Mouse (Mus musculus): Measurements from ENCODE around the gene Ptn. TPM values are rescaled to one million over a fixed set of nuclear protein-coding genes. Genes with fewer than 3 reads are reported as not detected.
A peak's percentile ranks its signal among the peaks of the same experiment; 100 is the strongest.

Ptn gene
- polyA plus RNA-seq (2015; fragmentation: Nextera tagmentation; extraction: Ambion mirVana): 362 and 367 TPM in 2 replicates

- Histone ChIP-seq H3K4me3 (replicated peaks) (peak within 1 kb of the TSS; percentile 65), H3K9me3 (replicated peaks) (no peaks in the 10 kb centered on the region), H3K36me3 (peaks cover 9% of the 10 kb centered on the region; the same call in 1 of the 2 replicates), H3K9ac (peak within 1 kb of the TSS; percentile 76), H3K4me2 (peak within 1 kb of the TSS; percentile 82), H3K27me3 (no peaks in the 10 kb centered on the region), H3K27ac (peak within 1 kb of the TSS; percentile 92), H3K4me1 (peaks cover 19% of the 10 kb centered on the region)
- WGBS: 2% methylated on average over 15 of the region's 15 CpGs
- ATAC-seq (replicated peaks; ENCODE audit: low FRiP score): peak; percentile 91
Observed at GRCm38 (mm10) chr6:36809747-36810285, at the start of gene Ptn. Gene Ptn (minus strand): TSS chr6:36810220.

- no peak for ATAC-seq (replicated peaks; ENCODE audit: low FRiP score)
- Histone ChIP-seq H3K36me3 (no peaks in the 10 kb centered on the region), H3K27me3 (no peaks in the 10 kb centered on the region), H3K4me1 (0 out of 2 replicates have a peak, but pooled peaks cover 3% of the 10 kb centered on the region), H3K4me2 (no peak overlapping the region), H3K27ac (peak overlapping the region; percentile 29; the same call in 1 of the 2 replicates), H3K9me3 (replicated peaks) (no peaks in the 10 kb centered on the region), H3K4me3 (replicated peaks) (no peak overlapping the region), H3K9ac (no peak overlapping the region)
- WGBS: 84% methylated on average over 3 of the region's 3 CpGs
Observed at GRCm38 (mm10) chr6:36858258-36859041, 48.4 kb upstream of the Ptn start.

- Histone ChIP-seq H3K4me1 (0 out of 2 replicates have a peak, but pooled peaks cover 3% of the 10 kb centered on the region), H3K27ac (no peak overlapping the region), H3K36me3 (no peaks in the 10 kb centered on the region), H3K4me2 (no peak overlapping the region), H3K9me3 (replicated peaks) (no peaks in the 10 kb centered on the region), H3K4me3 (replicated peaks) (no peak overlapping the region), H3K27me3 (no peaks in the 10 kb centered on the region), H3K9ac (no peak overlapping the region)
- WGBS: 54% methylated on average over 6 of the region's 6 CpGs
- ATAC-seq (replicated peaks; ENCODE audit: low FRiP score): no peak
Observed at GRCm38 (mm10) chr6:36857627-36858257, 47.7 kb upstream of the Ptn start.

- 71% methylated on average over 7 of the region's 7 CpGs for WGBS
Observed at GRCm38 (mm10) chr6:36850422-36851129, 40.6 kb upstream of the Ptn start.

GRCm38 (mm10) chr6:36845288-36845687 lies 35.3 kb upstream of the Ptn start:
- Histone ChIP-seq H3K9ac (no peak overlapping the region), H3K9me3 (replicated peaks) (no peaks in the 10 kb centered on the region), H3K27ac (no peak overlapping the region), H3K4me1 (peaks cover 9% of the 10 kb centered on the region), H3K4me3 (replicated peaks) (no peak overlapping the region), H3K36me3 (no peaks in the 10 kb centered on the region), H3K4me2 (no peak overlapping the region), H3K27me3 (no peaks in the 10 kb centered on the region)
- no peak for ATAC-seq (replicated peaks; ENCODE audit: low FRiP score)
- WGBS: 81% methylated on average over 1 of the region's 1 CpGs

More at GRCm38 (mm10) chr6:36850422-36851129, 40.6 kb upstream of the Ptn start:
- Histone ChIP-seq H3K36me3 (no peaks in the 10 kb centered on the region), H3K4me2 (no peak overlapping the region), H3K9me3 (replicated peaks) (no peaks in the 10 kb centered on the region), H3K27ac (no peak overlapping the region), H3K4me3 (replicated peaks) (no peak overlapping the region), H3K4me1 (0 out of 2 replicates have a peak, but pooled peaks cover 2% of the 10 kb centered on the region), H3K27me3 (no peaks in the 10 kb centered on the region), H3K9ac (no peak overlapping the region)
- no peak for ATAC-seq (replicated peaks; ENCODE audit: low FRiP score)

GRCm38 (mm10) chr6:36844258-36844657 lies 34.2 kb upstream of the Ptn start:
- Histone ChIP-seq H3K4me1 (peaks cover 9% of the 10 kb centered on the region), H3K9ac (no peak overlapping the region), H3K27me3 (no peaks in the 10 kb centered on the region), H3K36me3 (no peaks in the 10 kb centered on the region), H3K27ac (no peak overlapping the region), H3K4me2 (no peak overlapping the region), H3K4me3 (replicated peaks) (no peak overlapping the region), H3K9me3 (replicated peaks) (no peaks in the 10 kb centered on the region)
- WGBS: 73% methylated on average over 6 of the region's 6 CpGs
- no peak for ATAC-seq (replicated peaks; ENCODE audit: low FRiP score)

- Histone ChIP-seq H3K4me1 (peaks cover 9% of the 10 kb centered on the region), H3K4me3 (replicated peaks) (no peak overlapping the region), H3K4me2 (no peak overlapping the region), H3K36me3 (no peaks in the 10 kb centered on the region), H3K27me3 (no peaks in the 10 kb centered on the region), H3K9ac (no peak overlapping the region), H3K27ac (no peak overlapping the region), H3K9me3 (replicated peaks) (no peaks in the 10 kb centered on the region)
- no peak for ATAC-seq (replicated peaks; ENCODE audit: low FRiP score)
- 66% methylated on average over 3 of the region's 3 CpGs for WGBS
Observed at GRCm38 (mm10) chr6:36843031-36843488, 33.0 kb upstream of the Ptn start.

GRCm38 (mm10) chr6:36842101-36842922 lies 32.3 kb upstream of the Ptn start:
- peak; percentile 76 for ATAC-seq (replicated peaks; ENCODE audit: low FRiP score)
- WGBS: 54% methylated on average over 5 of the region's 5 CpGs
- no peaks in the 10 kb centered on the region for H3K27me3 ChIP-seq
- no peaks in the 10 kb centered on the region for H3K36me3 ChIP-seq
- H3K9ac ChIP-seq: no peak overlapping the region
- H3K4me1 ChIP-seq: peaks cover 9% of the 10 kb centered on the region
- H3K4me3 ChIP-seq (replicated peaks): no peak overlapping the region
- H3K9me3 ChIP-seq (replicated peaks): no peaks in the 10 kb centered on the region
- no peak overlapping the region for H3K4me2 ChIP-seq
- no peak overlapping the region for H3K27ac ChIP-seq

GRCm38 (mm10) chr6:36841701-36842100 lies 31.7 kb upstream of the Ptn start:
- Histone ChIP-seq H3K4me2 (no peak overlapping the region), H3K4me3 (replicated peaks) (no peak overlapping the region), H3K9ac (no peak overlapping the region), H3K9me3 (replicated peaks) (no peaks in the 10 kb centered on the region), H3K36me3 (no peaks in the 10 kb centered on the region), H3K27me3 (no peaks in the 10 kb centered on the region), H3K4me1 (peaks cover 9% of the 10 kb centered on the region), H3K27ac (no peak overlapping the region)
- 38% methylated on average over 3 of the region's 3 CpGs for WGBS
- ATAC-seq (replicated peaks; ENCODE audit: low FRiP score): no peak

- Histone ChIP-seq H3K4me2 (no peak overlapping the region), H3K27me3 (no peaks in the 10 kb centered on the region), H3K9ac (no peak overlapping the region), H3K27ac (no peak overlapping the region), H3K4me1 (peaks cover 9% of the 10 kb centered on the region), H3K9me3 (replicated peaks) (no peaks in the 10 kb centered on the region), H3K4me3 (replicated peaks) (no peak overlapping the region), H3K36me3 (no peaks in the 10 kb centered on the region)
- no peak for ATAC-seq (replicated peaks; ENCODE audit: low FRiP score)
Observed at GRCm38 (mm10) chr6:36841174-36841573, 31.2 kb upstream of the Ptn start.

GRCm38 (mm10) chr6:36838747-36839146 lies 28.7 kb upstream of the Ptn start:
- no peaks in the 10 kb centered on the region for H3K36me3 ChIP-seq
- H3K9ac ChIP-seq: no peak overlapping the region
- H3K27me3 ChIP-seq: no peaks in the 10 kb centered on the region
- no peak overlapping the region for H3K4me2 ChIP-seq
- no peak overlapping the region for H3K4me3 ChIP-seq (replicated peaks)
- 93% methylated on average over 1 of the region's 1 CpGs for WGBS
- no peak for ATAC-seq (replicated peaks; ENCODE audit: low FRiP score)
- peaks cover 7% of the 10 kb centered on the region for H3K4me1 ChIP-seq
- no peak overlapping the region for H3K27ac ChIP-seq
- no peaks in the 10 kb centered on the region for H3K9me3 ChIP-seq (replicated peaks)

All from kidney, embryonic 15.5 days (tissue).